Mouse (Mus musculus): ENCODE results near the gene Cdc73.
"Not testable (repeated sequence)": the region's sequence is repeated elsewhere in the genome, so short reads cannot be mapped to it uniquely, and the experiment has no call there.

The Cdc73 gene

DNA sequence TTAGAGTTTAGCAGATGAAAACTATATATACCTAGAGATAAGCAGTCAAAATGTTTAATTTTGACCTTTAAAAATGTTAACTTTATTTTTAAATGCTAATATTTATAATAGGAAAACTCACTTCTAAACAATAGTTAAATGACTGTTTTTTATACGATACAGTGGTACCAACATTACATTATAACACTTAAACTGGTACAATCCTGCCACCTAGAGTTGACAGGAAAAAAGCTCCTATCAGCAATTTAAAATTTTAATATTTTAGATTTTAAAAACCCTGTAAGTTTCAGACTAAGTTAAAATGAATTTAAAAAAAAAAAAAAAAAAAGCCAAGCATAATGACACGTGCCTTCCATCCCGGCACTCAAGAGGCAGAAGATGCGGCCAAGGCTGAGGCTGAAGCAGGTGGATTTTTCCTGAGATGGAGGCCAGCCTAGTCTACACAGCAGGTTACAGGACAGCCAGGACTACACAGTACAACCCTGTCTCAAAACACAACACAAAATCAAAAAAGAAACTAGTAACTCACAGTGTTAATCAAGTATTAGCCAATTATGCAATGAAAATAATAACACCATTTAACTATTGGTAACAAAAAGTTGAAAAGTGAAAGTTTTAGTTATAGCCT is 26.8 kb downstream of the Cdc73 start:
- peak; percentile 23 for DNase-seq (ENCODE audit: low read depth)

DNA sequence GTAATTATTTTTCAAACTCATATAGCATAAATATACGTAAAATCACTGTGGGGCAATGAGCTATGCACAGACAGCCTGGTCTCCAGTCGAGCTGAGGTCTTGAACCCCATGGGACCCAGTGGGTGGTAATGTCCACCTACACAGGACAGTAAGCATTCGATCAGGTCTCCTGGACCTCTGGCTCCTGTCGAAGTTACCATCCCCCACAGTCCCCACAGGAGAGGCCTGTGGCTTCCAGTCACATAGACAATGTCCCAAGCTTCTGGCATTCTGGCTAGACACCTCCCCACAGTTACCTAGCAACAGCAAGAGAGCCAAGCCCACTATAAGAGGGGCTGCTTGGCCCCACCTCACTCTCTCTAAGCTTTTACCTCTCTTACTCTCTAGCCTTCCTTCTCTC is 37.9 kb downstream of the Cdc73 start:
- DNase-seq (ENCODE audit: low read depth), result not testable (repeated sequence)

DNA sequence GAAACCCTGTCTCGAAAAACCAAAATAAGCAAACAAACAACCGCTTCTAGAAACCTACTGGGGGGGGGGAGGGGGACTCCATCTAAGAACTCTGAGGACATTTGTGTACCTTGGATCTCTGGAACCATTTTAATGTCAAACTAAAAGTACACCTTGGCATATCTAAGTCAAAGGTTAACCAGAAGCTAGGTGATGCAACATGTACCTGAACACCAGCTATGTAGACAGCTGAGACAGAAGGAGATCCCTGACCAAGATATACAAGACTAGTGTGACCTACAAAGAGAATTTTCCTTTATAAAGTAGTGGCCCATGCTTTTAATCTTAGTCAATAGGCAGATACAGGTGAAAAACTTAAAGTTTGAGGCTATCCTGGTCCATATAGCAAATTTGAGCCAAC is 39.5 kb downstream of the Cdc73 start:
- DNase-seq (ENCODE audit: low read depth), result no peak

DNA sequence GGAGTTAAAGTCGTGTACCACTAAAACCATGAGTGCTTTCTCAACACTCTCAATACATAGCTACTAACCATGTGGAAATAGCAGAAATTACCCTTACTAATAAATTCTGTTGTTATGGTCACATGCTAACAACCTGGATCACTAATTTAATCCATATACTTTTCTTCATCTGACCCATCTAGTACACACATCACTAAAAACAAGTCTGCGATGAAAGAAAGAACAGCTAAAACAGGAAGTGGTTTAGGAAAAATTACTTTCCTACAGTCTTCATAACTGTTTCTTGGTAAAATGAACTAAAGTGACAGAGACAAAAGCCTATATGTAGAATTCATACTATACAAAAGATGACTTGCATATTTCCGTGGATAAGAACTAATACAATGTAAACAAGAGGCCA is 49.0 kb downstream of the Cdc73 start:
- no peak for DNase-seq (ENCODE audit: low read depth)

DNA sequence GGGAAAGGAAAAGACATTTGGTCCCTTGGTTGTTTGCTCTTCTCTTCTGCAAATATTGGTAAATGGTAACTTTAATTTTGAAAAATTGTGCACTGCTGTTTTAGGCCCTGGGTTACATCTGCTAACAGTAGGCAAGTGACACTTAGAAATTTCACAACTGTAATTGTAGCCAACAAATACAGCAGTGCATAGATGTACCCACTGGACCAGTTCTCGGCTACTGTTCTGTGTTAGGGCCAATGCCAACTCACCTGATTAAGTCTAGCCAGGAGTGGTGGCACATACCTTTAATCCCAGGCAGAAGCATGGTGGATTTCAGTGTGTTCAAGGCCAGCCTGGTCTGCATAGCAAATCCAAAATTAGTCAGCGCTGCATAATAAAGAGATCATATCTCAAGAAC is 52.4 kb downstream of the Cdc73 start:
- no peak for DNase-seq (ENCODE audit: low read depth)

DNA sequence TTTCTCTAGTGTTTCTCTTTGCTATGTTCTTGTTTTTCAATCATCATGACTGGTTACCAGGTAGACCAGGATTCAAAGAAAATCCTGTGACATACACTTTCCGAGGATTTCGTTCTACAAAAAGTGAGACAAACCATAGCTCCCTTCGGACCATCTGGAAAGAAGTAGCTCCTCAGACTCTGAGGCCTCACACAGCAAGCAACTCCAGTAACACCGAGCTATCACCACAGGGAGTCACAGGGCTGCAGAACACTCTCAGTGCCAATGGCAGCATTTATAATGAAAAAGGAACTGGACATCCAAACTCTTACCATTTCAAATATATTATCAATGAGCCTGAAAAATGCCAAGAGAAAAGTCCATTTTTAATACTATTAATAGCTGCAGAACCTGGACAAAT is 56.5 kb downstream of the Cdc73 start:
- DNase-seq (ENCODE audit: low read depth), result no peak

DNA sequence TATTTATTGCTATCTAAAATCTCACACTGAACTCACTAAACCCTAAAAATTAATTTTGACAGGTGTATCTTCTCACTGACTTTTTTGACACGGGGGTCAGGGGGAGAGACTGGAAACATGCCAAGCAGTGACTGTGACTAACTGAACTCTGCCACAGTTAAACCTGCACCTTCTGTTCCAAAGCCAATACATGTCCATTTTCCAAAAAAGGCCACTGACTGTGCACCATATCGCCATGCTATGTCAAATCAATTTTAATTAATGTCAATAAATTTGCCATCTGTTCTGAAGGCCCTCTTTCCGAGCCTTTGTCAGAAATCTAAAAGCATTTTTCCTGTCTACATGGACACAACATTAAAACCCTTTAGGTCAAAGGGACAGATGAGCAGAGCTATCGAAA is 57.3 kb downstream of the Cdc73 start:
- no peak for DNase-seq (ENCODE audit: low read depth)

DNA sequence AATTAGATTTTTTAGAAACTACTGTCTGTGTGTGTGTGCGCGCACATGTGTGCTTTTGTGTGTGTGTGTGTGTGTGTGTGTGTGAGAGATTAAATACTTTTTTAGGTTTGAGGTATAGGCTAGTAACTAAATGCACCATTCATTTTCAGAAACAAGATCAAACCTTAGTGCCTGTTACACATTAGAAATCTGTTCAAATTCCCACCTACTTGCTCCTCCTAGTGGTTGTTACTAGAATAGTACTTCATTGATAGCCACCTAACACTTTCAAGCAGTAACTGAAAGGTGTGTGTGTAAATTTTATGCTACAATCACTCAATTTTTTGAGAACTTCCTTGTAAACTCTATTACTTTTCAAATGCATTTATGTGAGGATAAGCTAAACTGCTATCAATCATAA is 58.5 kb downstream of the Cdc73 start:
- peak; percentile 71 for DNase-seq (ENCODE audit: low read depth)

DNA sequence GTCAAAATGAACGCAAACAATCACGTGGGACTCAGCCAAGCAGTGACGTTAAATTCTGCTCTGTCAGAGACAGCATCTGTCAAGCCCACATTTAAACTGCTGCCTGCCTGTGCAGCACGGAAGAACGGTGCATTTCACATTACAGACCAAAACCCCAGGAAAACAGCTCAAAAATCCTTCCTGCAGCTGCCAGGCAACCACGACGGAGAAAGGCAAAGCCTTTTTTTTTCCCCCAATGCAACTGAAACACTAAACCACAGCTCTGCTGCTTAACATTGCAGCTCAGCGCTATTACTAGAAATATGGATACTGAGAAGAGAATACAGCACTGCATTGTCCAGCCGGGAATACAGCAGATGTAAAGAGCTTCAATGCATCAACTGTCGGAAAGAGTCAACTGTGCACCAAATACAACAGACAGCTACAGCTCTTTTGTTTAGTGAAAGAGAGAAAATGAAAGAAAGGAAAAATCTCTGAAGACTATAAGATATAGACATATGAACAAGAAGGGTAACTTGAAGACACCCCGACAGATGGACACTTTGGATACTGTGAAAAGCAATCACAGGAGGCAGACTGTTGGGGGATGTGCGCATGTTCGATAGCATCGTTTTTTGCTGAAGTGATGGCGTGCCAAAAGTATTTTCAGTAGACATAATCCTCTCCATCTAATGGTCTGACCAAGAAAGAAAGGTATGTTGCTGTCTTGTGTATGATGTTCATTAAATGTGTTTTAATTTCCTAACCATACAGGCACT is 61.9 kb downstream of the Cdc73 start, which contains the start of gene B3galt2:
Gene B3galt2 (plus strand): TSS at position 15 of the 758 bp plus-strand sequence.
- DNase-seq (ENCODE audit: low read depth), result no peak

DNA sequence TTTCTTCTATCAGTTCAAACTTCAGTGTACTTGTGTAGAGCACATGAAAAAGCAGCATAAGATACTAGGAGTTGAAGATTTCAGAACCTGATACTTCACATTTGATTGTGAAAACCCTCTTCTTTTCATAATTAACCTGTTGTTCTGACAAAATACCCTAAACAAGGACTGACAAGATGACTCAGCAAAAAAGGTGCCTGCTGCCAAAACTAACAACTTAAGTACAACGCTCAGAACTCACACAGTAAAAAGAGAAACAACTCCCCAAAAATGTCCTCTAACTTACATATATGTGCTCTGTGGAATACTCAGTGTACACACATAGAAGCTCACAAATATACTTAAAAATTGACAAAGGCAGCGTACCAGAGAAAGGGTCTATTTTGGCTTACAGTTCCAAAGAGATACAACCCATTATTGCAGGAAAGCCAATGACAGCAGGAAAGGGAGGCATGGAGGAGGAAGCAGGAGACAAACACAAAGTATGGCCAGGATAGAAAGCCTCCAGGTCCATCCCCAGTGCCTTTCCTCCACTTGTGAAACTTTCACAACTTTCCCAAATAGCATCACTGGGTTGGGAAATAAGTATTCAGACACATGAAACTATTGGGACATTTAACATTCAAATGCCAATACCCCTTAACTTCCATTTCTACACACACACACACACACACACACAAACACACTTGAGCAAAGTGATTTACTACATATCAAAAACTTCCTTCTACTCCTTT is 69.7 kb downstream of the Cdc73 start:
- peak; percentile 60 for DNase-seq (ENCODE audit: low read depth)

DNA sequence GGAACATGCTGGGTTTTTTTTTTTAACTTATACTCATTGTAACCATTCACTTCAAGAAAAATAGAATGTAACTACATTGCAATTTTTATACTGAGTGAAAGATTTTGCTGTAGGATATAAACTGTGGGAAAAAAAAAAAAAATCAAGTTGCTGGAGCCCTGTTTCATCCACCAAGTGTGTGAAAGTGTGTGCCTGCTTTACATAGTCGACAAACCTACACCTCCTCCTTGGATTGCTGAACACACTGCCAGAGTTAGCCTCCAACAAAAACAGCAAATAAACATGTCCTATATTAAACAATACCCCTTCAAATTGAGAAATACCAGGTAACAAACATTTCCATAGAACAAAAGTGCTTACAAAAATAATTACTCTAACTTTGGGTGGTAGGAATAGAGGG is 70.3 kb downstream of the Cdc73 start:
- DNase-seq (ENCODE audit: low read depth), result no peak

DNA sequence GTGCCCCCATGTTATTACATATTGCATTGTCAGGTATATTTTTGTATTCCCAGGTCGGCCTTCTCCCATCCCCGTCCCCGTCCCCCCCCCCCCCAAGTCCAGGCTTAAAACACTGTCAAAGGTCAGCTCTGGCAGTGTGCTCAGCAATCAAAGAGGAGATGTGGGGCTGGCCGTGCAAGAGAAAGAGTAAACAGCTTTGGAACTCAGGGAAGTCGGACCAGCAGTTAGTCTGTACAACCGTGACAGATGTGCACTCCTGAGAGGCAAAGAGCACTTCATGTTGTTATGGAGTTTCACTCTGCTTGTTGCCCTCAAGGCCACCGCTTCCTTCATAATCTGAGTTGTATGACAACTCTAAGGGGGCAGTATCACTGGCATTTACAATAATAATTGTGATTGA is 71.4 kb downstream of the Cdc73 start:
- no peak for DNase-seq (ENCODE audit: low read depth)

DNA sequence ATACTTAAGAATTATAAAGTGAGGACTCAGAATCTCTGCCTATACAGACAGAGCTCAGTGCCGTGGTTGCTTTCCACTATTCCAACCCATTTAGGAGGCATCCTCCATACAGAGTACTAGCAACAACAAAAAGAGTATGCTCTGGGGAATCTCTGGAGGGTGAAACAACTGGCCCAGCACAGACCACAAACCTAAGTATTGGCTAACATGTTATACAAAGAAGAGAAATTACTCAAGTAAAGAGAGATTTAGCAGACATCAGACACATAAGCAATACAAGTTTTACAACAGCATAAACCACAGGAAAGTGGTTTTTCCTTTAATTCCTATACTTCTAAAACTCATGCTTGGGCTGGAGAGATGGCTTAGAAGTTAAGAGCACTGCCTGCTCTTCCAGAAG is 80.1 kb downstream of the Cdc73 start:
- no peak for DNase-seq (ENCODE audit: low read depth)

DNA sequence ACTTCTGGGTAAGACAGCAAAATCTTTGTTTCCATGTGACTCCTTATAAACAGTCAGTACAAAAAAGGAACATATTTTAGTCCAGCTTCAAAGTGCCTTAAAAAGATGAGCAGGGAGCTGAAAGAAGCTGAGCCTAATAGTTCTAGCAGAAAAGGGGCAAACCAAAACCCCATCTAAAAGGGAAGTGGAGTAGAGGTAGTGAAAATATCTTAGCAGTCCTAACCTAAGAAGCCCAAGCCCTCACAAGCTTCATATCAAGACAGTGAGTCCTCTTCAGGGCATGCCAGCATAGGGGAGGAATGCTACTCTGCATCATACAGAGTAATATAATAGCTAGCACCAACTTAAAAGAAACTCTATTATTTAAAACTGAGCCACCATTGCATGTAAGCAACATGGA is 80.8 kb downstream of the Cdc73 start:
- DNase-seq (ENCODE audit: low read depth), result no peak

DNA sequence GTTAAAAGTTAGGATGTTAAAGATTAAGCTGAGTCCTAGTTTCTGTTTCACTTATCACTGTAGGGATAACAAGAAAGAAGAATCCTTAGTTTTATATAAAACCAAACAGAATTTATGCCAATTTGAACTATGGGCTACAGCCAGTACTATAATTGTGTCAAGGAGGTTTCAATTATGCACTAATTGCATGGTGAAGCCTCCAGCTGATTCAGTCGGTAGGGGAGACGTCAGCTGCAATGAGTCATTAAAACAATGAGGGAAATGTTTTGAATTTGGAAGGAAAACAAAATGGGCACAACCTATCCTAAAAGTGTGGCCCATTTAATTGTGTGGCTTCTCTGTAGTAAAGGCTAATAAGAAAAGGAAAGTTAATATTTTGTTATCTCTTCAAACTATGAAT is 82.9 kb downstream of the Cdc73 start:
- peak; percentile 20 for DNase-seq (ENCODE audit: low read depth)

DNA sequence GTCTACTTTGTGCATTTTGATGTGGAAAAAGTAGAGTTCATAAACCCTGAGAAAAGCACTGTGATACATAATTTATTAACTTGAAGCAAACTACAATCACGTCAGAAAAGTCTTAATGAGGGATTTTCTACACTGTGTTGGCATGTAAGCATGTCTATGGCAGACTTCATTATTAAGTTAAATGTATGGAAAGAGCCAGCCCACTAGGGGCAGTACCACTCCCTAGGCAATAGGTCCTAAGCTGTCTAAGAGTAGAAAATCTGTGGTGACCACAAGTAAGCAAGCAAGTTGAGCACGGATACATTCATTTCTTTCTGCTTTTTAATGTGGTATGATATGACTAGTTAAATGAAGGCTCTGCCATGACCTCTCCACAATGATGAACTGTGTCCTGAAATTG is 89.8 kb downstream of the Cdc73 start:
- no peak for DNase-seq (ENCODE audit: low read depth)

DNA sequence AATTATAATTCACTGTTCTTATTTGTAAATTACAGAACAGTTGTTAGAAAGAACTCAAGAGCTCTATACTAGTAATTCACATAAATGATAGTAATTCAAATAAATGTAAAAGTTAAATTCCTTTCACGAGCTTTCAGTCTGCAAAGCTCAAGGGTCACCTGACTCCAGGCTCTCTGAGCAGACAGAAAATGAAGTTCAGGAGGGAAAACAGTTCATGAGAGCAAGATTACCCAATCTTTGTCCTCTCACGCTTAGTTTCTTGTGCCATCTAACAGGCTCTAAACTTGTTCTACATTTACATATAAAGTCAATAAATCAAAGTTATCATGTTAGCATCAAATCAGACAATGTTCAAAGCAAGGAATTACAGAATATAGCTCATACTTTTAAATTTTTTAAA is 93.8 kb downstream of the Cdc73 start:
- no peak for DNase-seq (ENCODE audit: low read depth)

DNA sequence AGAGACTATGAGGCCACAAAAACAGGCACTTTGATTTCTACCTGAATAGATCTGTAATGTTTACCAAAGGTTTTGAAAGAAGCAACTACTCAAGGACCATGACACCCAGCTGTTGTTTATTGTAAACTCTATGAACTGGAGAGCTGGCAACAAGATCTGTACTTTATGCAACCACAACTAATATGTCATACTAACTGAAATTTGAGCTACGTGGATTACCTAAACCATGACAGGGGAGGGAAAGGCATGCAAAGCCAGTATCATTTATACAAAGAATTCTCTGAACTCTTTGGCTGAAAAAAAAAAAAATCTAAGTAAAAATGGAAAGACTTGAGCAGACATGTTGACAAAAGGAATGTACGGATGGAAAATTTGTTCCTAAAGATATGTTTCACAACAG is 105.8 kb downstream of the Cdc73 start:
- DNase-seq (ENCODE audit: low read depth), result peak; percentile 6

DNA sequence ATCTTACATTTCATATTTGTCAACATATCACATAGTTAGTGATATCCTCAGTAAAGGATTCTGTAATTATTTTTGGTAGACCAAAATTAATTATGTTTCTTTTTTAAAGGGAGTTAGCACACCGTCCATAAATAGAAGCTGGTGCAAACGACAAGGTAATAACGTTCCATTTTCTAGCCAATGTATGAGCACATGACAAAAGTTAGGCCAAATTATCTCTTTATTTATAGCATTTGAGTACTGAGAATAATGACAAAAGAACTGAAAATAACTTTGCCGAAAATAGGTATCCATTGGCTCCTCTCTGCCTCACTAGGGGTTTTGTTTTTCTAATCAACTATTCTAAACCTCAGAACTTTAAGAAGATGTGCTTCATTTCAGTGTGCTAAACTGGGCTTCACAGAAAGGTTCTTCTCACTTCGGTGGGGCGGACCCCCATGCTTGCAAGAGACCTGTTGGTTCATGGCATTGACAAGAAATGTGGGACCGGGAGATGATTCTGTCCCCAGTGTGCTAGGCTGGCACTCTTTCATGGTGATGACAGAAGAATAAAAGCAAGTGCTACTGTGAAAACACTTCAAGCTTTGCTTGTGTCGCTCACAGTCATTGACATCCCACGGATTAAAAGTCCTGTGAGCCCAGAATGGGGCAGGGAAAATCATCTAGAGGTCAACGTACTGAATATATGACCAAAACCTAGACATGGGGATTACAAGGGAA is 125.7 kb downstream of the Cdc73 start:
- no peak for DNase-seq (ENCODE audit: low read depth)

DNA sequence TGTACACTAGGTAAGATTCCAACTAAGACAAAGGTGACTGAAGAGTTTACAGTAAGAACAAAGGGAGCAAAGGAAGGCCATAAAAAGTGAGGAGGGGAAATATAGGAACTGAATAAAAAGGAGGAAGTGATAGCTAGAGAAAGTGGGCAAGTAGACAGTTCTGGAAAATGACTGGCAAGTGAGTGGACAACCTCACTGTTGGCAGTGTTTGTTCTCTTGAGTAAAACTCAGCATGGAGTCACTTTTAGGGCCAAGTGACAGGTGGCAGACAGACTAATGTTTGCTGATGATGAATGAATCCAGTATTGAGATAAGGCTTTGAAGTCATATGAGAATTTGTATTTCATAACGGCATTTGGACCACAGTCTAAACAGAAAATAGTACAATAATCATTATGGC is 144.5 kb downstream of the Cdc73 start:
- DNase-seq (ENCODE audit: low read depth), result no peak

DNA sequence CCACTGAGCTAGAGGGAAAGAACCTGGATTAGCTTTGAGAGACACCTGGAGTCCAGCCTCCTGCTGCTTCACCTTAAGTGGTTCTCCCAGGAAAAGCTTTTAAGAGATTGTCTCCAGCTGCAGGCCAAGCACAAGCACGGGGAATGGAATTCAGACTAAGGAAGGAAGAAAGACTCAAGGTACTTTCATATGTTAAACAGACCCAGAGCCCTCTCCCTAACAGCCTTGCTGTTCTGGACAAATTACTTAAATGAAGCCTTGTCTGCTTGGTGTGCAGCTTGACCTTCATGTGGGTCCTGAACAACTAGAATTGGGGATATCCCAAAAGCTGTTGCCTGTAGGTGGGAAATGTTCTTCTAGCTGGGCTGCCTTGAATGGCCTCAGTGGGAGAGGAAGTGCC is 147.2 kb downstream of the Cdc73 start:
- DNase-seq (ENCODE audit: low read depth), result no peak

DNA sequence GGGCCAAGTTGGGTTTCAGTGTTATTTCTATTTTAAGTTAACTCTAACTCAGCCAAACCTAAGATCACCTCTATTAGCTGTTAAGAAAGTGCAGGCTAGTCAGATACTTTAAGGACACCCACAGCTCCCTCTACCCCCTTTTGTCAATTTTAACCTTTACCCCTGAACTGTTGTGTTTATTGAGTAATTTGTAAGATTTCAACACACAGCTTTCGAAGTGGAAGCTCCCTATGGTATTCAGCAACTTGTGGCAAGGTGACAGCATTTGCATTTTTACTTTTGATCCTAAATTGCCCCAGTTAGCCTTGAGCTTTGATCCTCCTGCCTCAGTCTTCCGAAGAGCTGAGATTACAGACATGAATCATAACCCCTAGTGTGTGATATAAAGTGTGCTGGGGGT is 148.1 kb downstream of the Cdc73 start:
- no peak for DNase-seq (ENCODE audit: low read depth)

All from NIH3T3 (cell line).